Mouse (Mus musculus): ENCODE measurements at regions not wholly inside any gene's neighbourhood (a gene's known extent, or its start where the extent isn't known, plus 50 kb on each side); places are given as distances from the start of the nearest gene placed in this dataset.

GRCm38 (mm10) chr7:117065771-117066170, 315.0 kb upstream of the Xylt1 start:
- 57% methylated on average over 2 of the region's 2 CpGs for WGBS (ENCODE audit: insufficient replicate concordance)
- no peak overlapping the region for H3K9ac ChIP-seq (ENCODE audit: low read depth, low read length)
- ATAC-seq (replicated peaks; ENCODE audit: insufficient number of reproducible peaks, low FRiP score, low TSS enrichment) = no peak
- no peak overlapping the region for H3K4me3 ChIP-seq (ENCODE audit: low read depth, low read length)
- H3K9me3 ChIP-seq (replicated peaks; ENCODE audit: control insufficient read depth, low read length) = no peaks in the 10 kb centered on the region
- H3K36me3 ChIP-seq (ENCODE audit: control insufficient read depth, insufficient read depth, low read length) = no peaks in the 10 kb centered on the region
- H3K27me3 ChIP-seq (ENCODE audit: control insufficient read depth, insufficient read depth, low read length) = no peaks in the 10 kb centered on the region
- no peaks in the 10 kb centered on the region for H3K4me1 ChIP-seq (ENCODE audit: control insufficient read depth, insufficient read depth, low read length)
- H3K4me2 ChIP-seq = no peak overlapping the region
- H3K27ac ChIP-seq (ENCODE audit: low read depth, low read length) = no peak overlapping the region

- no peaks in the 10 kb centered on the region for H3K27me3 ChIP-seq (ENCODE audit: control insufficient read depth, insufficient read depth, low read length)
- no peak overlapping the region for H3K9ac ChIP-seq (ENCODE audit: low read depth, low read length)
- H3K27ac ChIP-seq (ENCODE audit: low read depth, low read length) = no peak overlapping the region
- no peaks in the 10 kb centered on the region for H3K36me3 ChIP-seq (ENCODE audit: control insufficient read depth, insufficient read depth, low read length)
- no peaks in the 10 kb centered on the region for H3K9me3 ChIP-seq (replicated peaks; ENCODE audit: control insufficient read depth, low read length)
- 42% methylated on average over 6 of the region's 6 CpGs for WGBS (ENCODE audit: insufficient replicate concordance)
- ATAC-seq (replicated peaks; ENCODE audit: insufficient number of reproducible peaks, low FRiP score, low TSS enrichment) = no peak
- no peak overlapping the region for H3K4me2 ChIP-seq
- H3K4me1 ChIP-seq (ENCODE audit: control insufficient read depth, insufficient read depth, low read length) = no peaks in the 10 kb centered on the region; the same call in 1 of the 2 replicates
- H3K4me3 ChIP-seq (ENCODE audit: low read depth, low read length) = no peak overlapping the region
Measured at GRCm38 (mm10) chr7:117090911-117091550, 289.7 kb upstream of the Xylt1 start.

- 65% methylated on average over 4 of the region's 4 CpGs for WGBS (ENCODE audit: insufficient replicate concordance)
- Histone ChIP-seq H3K27me3 (ENCODE audit: control insufficient read depth, insufficient read depth, low read length) (no peaks in the 10 kb centered on the region), H3K9ac (ENCODE audit: low read depth, low read length) (no peak overlapping the region), H3K4me2 (no peak overlapping the region), H3K27ac (ENCODE audit: low read depth, low read length) (no peak overlapping the region), H3K36me3 (ENCODE audit: control insufficient read depth, insufficient read depth, low read length) (no peaks in the 10 kb centered on the region), H3K9me3 (replicated peaks; ENCODE audit: control insufficient read depth, low read length) (no peaks in the 10 kb centered on the region), H3K4me1 (ENCODE audit: control insufficient read depth, insufficient read depth, low read length) (no peaks in the 10 kb centered on the region; the same call in 1 of the 2 replicates), H3K4me3 (ENCODE audit: low read depth, low read length) (no peak overlapping the region)
- no peak for ATAC-seq (replicated peaks; ENCODE audit: insufficient number of reproducible peaks, low FRiP score, low TSS enrichment)
Measured at GRCm38 (mm10) chr7:117092860-117093259, 287.9 kb upstream of the Xylt1 start.

GRCm38 (mm10) chr7:117097618-117098017, 283.2 kb upstream of the Xylt1 start:
- WGBS (ENCODE audit: insufficient replicate concordance) = 77% methylated on average over 3 of the region's 3 CpGs
- no peaks in the 10 kb centered on the region for H3K27me3 ChIP-seq (ENCODE audit: control insufficient read depth, insufficient read depth, low read length)
- H3K36me3 ChIP-seq (ENCODE audit: control insufficient read depth, insufficient read depth, low read length) = no peaks in the 10 kb centered on the region
- H3K4me1 ChIP-seq (ENCODE audit: control insufficient read depth, insufficient read depth, low read length) = no peaks in the 10 kb centered on the region
- H3K9me3 ChIP-seq (replicated peaks; ENCODE audit: control insufficient read depth, low read length) = no peaks in the 10 kb centered on the region
- no peak overlapping the region for H3K4me3 ChIP-seq (ENCODE audit: low read depth, low read length)
- ATAC-seq (replicated peaks; ENCODE audit: insufficient number of reproducible peaks, low FRiP score, low TSS enrichment) = no peak
- H3K4me2 ChIP-seq = no peak overlapping the region
- H3K9ac ChIP-seq (ENCODE audit: low read depth, low read length) = no peak overlapping the region
- H3K27ac ChIP-seq (ENCODE audit: low read depth, low read length) = no peak overlapping the region

- Histone ChIP-seq H3K9me3 (replicated peaks; ENCODE audit: control insufficient read depth, low read length) (no peaks in the 10 kb centered on the region), H3K4me2 (no peak overlapping the region), H3K27me3 (ENCODE audit: control insufficient read depth, insufficient read depth, low read length) (no peaks in the 10 kb centered on the region), H3K36me3 (ENCODE audit: control insufficient read depth, insufficient read depth, low read length) (no peaks in the 10 kb centered on the region), H3K9ac (ENCODE audit: low read depth, low read length) (no peak overlapping the region), H3K4me1 (ENCODE audit: control insufficient read depth, insufficient read depth, low read length) (no peaks in the 10 kb centered on the region), H3K4me3 (ENCODE audit: low read depth, low read length) (no peak overlapping the region), H3K27ac (ENCODE audit: low read depth, low read length) (no peak overlapping the region)
- no peak for ATAC-seq (replicated peaks; ENCODE audit: insufficient number of reproducible peaks, low FRiP score, low TSS enrichment)
- 69% methylated on average over 6 of the region's 6 CpGs for WGBS (ENCODE audit: insufficient replicate concordance)
Measured at GRCm38 (mm10) chr7:117099041-117099440, 281.7 kb upstream of the Xylt1 start.

- H3K4me3 ChIP-seq (ENCODE audit: low read depth, low read length) = no peak overlapping the region
- H3K9me3 ChIP-seq (replicated peaks; ENCODE audit: control insufficient read depth, low read length) = no peaks in the 10 kb centered on the region
- ATAC-seq (replicated peaks; ENCODE audit: insufficient number of reproducible peaks, low FRiP score, low TSS enrichment) = no peak
- H3K4me2 ChIP-seq = no peak overlapping the region
- 34% methylated on average over 5 of the region's 5 CpGs for WGBS (ENCODE audit: insufficient replicate concordance)
- no peaks in the 10 kb centered on the region for H3K27me3 ChIP-seq (ENCODE audit: control insufficient read depth, insufficient read depth, low read length)
- no peaks in the 10 kb centered on the region for H3K4me1 ChIP-seq (ENCODE audit: control insufficient read depth, insufficient read depth, low read length)
- no peaks in the 10 kb centered on the region for H3K36me3 ChIP-seq (ENCODE audit: control insufficient read depth, insufficient read depth, low read length)
- H3K9ac ChIP-seq (ENCODE audit: low read depth, low read length) = no peak overlapping the region
- no peak overlapping the region for H3K27ac ChIP-seq (ENCODE audit: low read depth, low read length)
Measured at GRCm38 (mm10) chr7:117103035-117103434, 277.7 kb upstream of the Xylt1 start.

- H3K9me3 ChIP-seq (replicated peaks; ENCODE audit: control insufficient read depth, low read length) = no peaks in the 10 kb centered on the region
- no peaks in the 10 kb centered on the region for H3K36me3 ChIP-seq (ENCODE audit: control insufficient read depth, insufficient read depth, low read length)
- 86% methylated on average over 7 of the region's 7 CpGs for WGBS (ENCODE audit: insufficient replicate concordance)
- H3K4me3 ChIP-seq (ENCODE audit: low read depth, low read length) = no peak overlapping the region
- no peaks in the 10 kb centered on the region for H3K27me3 ChIP-seq (ENCODE audit: control insufficient read depth, insufficient read depth, low read length)
- no peak overlapping the region for H3K4me2 ChIP-seq
- H3K9ac ChIP-seq (ENCODE audit: low read depth, low read length) = no peak overlapping the region
- ATAC-seq (replicated peaks; ENCODE audit: insufficient number of reproducible peaks, low FRiP score, low TSS enrichment) = no peak
- no peaks in the 10 kb centered on the region for H3K4me1 ChIP-seq (ENCODE audit: control insufficient read depth, insufficient read depth, low read length)
- H3K27ac ChIP-seq (ENCODE audit: low read depth, low read length) = no peak overlapping the region
Measured at GRCm38 (mm10) chr7:117106691-117107191, 274.0 kb upstream of the Xylt1 start.

GRCm38 (mm10) chr7:117108391-117108790, 272.4 kb upstream of the Xylt1 start:
- no peak overlapping the region for H3K27ac ChIP-seq (ENCODE audit: low read depth, low read length)
- H3K36me3 ChIP-seq (ENCODE audit: control insufficient read depth, insufficient read depth, low read length) = no peaks in the 10 kb centered on the region
- H3K4me1 ChIP-seq (ENCODE audit: control insufficient read depth, insufficient read depth, low read length) = no peaks in the 10 kb centered on the region
- no peak for ATAC-seq (replicated peaks; ENCODE audit: insufficient number of reproducible peaks, low FRiP score, low TSS enrichment)
- 50% methylated on average over 3 of the region's 3 CpGs for WGBS (ENCODE audit: insufficient replicate concordance)
- no peak overlapping the region for H3K4me2 ChIP-seq
- H3K4me3 ChIP-seq (ENCODE audit: low read depth, low read length) = no peak overlapping the region
- H3K9ac ChIP-seq (ENCODE audit: low read depth, low read length) = no peak overlapping the region
- no peaks in the 10 kb centered on the region for H3K9me3 ChIP-seq (replicated peaks; ENCODE audit: control insufficient read depth, low read length)
- H3K27me3 ChIP-seq (ENCODE audit: control insufficient read depth, insufficient read depth, low read length) = no peaks in the 10 kb centered on the region

- Histone ChIP-seq H3K27ac (ENCODE audit: low read depth, low read length) (no peak overlapping the region), H3K4me1 (ENCODE audit: control insufficient read depth, insufficient read depth, low read length) (no peaks in the 10 kb centered on the region), H3K4me3 (ENCODE audit: low read depth, low read length) (no peak overlapping the region), H3K9ac (ENCODE audit: low read depth, low read length) (no peak overlapping the region), H3K9me3 (replicated peaks; ENCODE audit: control insufficient read depth, low read length) (no peaks in the 10 kb centered on the region), H3K27me3 (ENCODE audit: control insufficient read depth, insufficient read depth, low read length) (no peaks in the 10 kb centered on the region), H3K36me3 (ENCODE audit: control insufficient read depth, insufficient read depth, low read length) (no peaks in the 10 kb centered on the region), H3K4me2 (no peak overlapping the region)
- 66% methylated on average over 3 of the region's 3 CpGs for WGBS (ENCODE audit: insufficient replicate concordance)
- no peak for ATAC-seq (replicated peaks; ENCODE audit: insufficient number of reproducible peaks, low FRiP score, low TSS enrichment)
Measured at GRCm38 (mm10) chr7:117127728-117128127, 253.1 kb upstream of the Xylt1 start.
